ENCODE assay signal across 8 mouse cellular contexts in the genomic region with DNA sequence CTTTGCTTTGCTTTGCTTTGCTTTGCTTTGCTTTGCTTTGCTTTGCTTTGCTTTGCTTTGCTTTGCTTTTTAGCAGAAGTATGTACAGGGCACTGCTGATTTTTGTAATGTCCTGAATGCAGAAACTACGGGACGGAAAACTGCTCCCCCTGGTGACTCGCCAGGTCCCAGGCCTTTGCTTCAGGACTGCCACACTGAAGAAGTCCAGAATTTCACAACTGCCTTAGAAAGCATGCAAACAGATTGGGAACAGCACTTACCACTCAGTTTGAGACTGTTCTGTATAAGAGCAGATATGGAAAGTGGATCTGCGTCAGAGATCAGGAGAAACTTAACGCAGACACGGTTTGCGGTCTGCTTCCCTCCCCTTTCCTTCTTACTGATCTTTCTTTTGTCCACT.
DNase-seq lines count a peak whose midpoint lies in the region; ATAC-seq and TF ChIP-seq lines count a peak whose summit lies in the region.

No protein-coding gene starts in this region.

- no peak overlapping the region for H3K9ac ChIP-seq in embryonic facial prominence, embryonic 12.5 days
- H3K9ac ChIP-seq in liver, adult 2 months (ENCODE audit: low read depth, low read length): no peak overlapping the region

- H3K27me3 ChIP-seq in embryonic facial prominence, embryonic 12.5 days: no peaks in the 10 kb centered on the region
- no peaks in the 10 kb centered on the region for H3K27me3 ChIP-seq in heart, embryonic 10.5 days (ENCODE audit: insufficient read depth, poor library complexity, severe bottlenecking)
- no peaks in the 10 kb centered on the region for H3K27me3 ChIP-seq in liver, adult 2 months (ENCODE audit: control insufficient read depth, insufficient read depth, low read length)

- DNase-seq in CD4-positive helper T cell, adult 2 months (ENCODE audit: low read depth, low spot score): peak; percentile 31
- peak; percentile 85 for DNase-seq in adrenal gland, postnatal 14 days
- peak; percentile 83 for DNase-seq in heart, embryonic 10.5 days (ENCODE audit: low spot score)
- DNase-seq in kidney, adult 18-20 months: peak; percentile 74
- DNase-seq in liver, adult 2 months (ENCODE audit: extremely low read depth, low read depth, low spot score): peak; percentile 71
- DNase-seq in neural tube, embryonic 10.5 days (ENCODE audit: extremely low spot score, low spot score): peak; percentile 66
- DNase-seq in urinary bladder, postnatal 25 days (ENCODE audit: low spot score): peak; percentile 61

- H3K4me1 ChIP-seq in embryonic facial prominence, embryonic 12.5 days: peaks cover 47% of the 10 kb centered on the region
- peaks cover 44% of the 10 kb centered on the region for H3K4me1 ChIP-seq in heart, embryonic 10.5 days
- peaks cover 5% of the 10 kb centered on the region for H3K4me1 ChIP-seq in liver, adult 2 months (ENCODE audit: control insufficient read depth, insufficient read depth, low read length)

- WGBS in embryonic facial prominence, embryonic 12.5 days: 7% methylated on average over 7 of the region's 7 CpGs
- WGBS in heart, embryonic 10.5 days: 8% methylated on average over 7 of the region's 7 CpGs
- WGBS in liver, adult 2 months: 46% methylated on average over 7 of the region's 7 CpGs

- no peaks in the 10 kb centered on the region for H3K79me2 ChIP-seq in liver, adult 2 months (ENCODE audit: control insufficient read depth, insufficient read depth, low read length)

- no peak overlapping the region for H3K4me3 ChIP-seq in embryonic facial prominence, embryonic 12.5 days
- no peak overlapping the region for H3K4me3 ChIP-seq in heart, embryonic 10.5 days
- no peak overlapping the region for H3K4me3 ChIP-seq in liver, adult 2 months (ENCODE audit: insufficient read depth, low read depth, low read length)

- peak; percentile 82 for TF ChIP-seq CTCF in liver, adult 2 months (IDR thresholded peaks at IDR 0.05; ENCODE audit: low read depth, low read length)

- 0 out of 2 replicates have a peak overlapping the region, but pooled peaks have one; percentile 2 for H3K4me2 ChIP-seq in embryonic facial prominence, embryonic 12.5 days (replicated peaks)

- no peak for TF ChIP-seq POLR2A in liver, adult 2 months (IDR thresholded peaks at IDR 0.05; ENCODE audit: extremely low read depth, insufficient read depth, low read length)

- ATAC-seq in embryonic facial prominence, embryonic 12.5 days (ENCODE audit: insufficient number of reproducible peaks, insufficient read depth, low FRiP score, low TSS enrichment): no peak

- no peaks in the 10 kb centered on the region for H3K9me3 ChIP-seq in embryonic facial prominence, embryonic 12.5 days
- H3K9me3 ChIP-seq in heart, embryonic 10.5 days: no peaks in the 10 kb centered on the region

- no peaks in the 10 kb centered on the region for H3K36me3 ChIP-seq in embryonic facial prominence, embryonic 12.5 days
- 0 out of 2 replicates have a peak, but pooled peaks cover 2% of the 10 kb centered on the region for H3K36me3 ChIP-seq in heart, embryonic 10.5 days
- peaks cover 8% of the 10 kb centered on the region for H3K36me3 ChIP-seq in liver, adult 2 months (ENCODE audit: control insufficient read depth, insufficient read depth, low read length)

- peak overlapping the region; percentile 91 for H3K27ac ChIP-seq in embryonic facial prominence, embryonic 12.5 days
- H3K27ac ChIP-seq in heart, embryonic 10.5 days: peak overlapping the region; percentile 67
- no peak overlapping the region for H3K27ac ChIP-seq in liver, adult 2 months (replicated peaks; ENCODE audit: insufficient read depth, low read depth, low read length)

Comparison
In these comparisons a context has a peak if more than half of its experiments do, and no peak if none do; other contexts are left out.
1. DNase-seq: peak in every context shown above with its lines; median percentile 85 in adrenal gland, postnatal 14 days; 83 in heart, embryonic 10.5 days; 74 in kidney, adult 18-20 months; 71 in liver, adult 2 months; 66 in neural tube, embryonic 10.5 days; 61 in urinary bladder, postnatal 25 days; 31 in CD4-positive helper T cell, adult 2 months.